In the genomic region with DNA sequence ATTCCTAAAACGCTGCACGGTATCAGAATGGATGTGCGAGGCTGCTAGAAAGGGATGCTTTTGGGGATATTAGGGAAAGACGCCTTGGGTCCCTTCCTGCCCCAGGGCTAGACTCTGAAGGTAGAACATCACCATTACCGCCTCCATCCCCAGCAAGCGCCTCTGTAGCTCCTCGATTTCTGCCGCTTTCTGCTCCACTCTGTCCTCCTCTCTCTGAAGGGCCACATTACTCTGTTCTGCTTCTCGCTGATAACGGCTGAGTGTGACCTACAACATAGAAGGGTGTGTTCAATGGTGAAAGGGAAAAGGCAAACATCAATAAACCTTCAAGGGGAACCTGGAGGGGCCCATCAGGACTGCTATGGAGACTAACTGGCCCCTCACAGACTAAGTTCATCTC, we compare ENCODE assay signal across 21 mouse cellular contexts. TPM values are rescaled to one million over a fixed set of nuclear protein-coding genes. Genes with fewer than 3 reads are reported as not detected.
DNase-seq lines count a peak whose midpoint lies in the region; ATAC-seq and TF ChIP-seq lines count a peak whose summit lies in the region.
"Had no signal": no experiment of that assay in that cellular context is flagged by ENCODE, and none has a peak within 500 bp of the region (broad histone marks: within the 10 kb centered on the region; RNA-seq: fewer than 3 reads in every experiment).

No protein-coding gene starts in this region.

- no peak overlapping the region for H3K4me3 ChIP-seq in heart, embryonic 12.5 days
- H3K4me3 ChIP-seq in lung, embryonic 16.5 days (ENCODE audit: low read length): no peak overlapping the region
- H3K4me3 ChIP-seq in lung, adult 2 months (replicated peaks; ENCODE audit: extremely low read depth, low read depth, low read length): no peak overlapping the region
- no peak overlapping the region for H3K4me3 ChIP-seq in liver, embryonic 12.5 days
- H3K4me3 ChIP-seq in stomach, postnatal 0 days (ENCODE audit: low read depth, low read length): no peak overlapping the region
- no peak overlapping the region for H3K4me3 ChIP-seq in layer of hippocampus, adult 2 months

- TF ChIP-seq POLR2A in lung, adult 2 months (IDR thresholded peaks at IDR 0.05; ENCODE audit: borderline replicate concordance, extremely low read depth, low read depth, low read length): no peak

- peaks cover 35% of the 10 kb centered on the region for H3K4me1 ChIP-seq in heart, embryonic 12.5 days (replicated peaks)
- H3K4me1 ChIP-seq in lung, embryonic 16.5 days (replicated peaks; ENCODE audit: control insufficient read depth, insufficient read depth, low read length): peaks cover 7% of the 10 kb centered on the region; the same call in 1 of the 2 replicates
- H3K4me1 ChIP-seq in lung, adult 2 months (ENCODE audit: control insufficient read depth, insufficient read depth, low read length): no peaks in the 10 kb centered on the region; the same call in 1 of the 2 replicates
- peaks cover 34% of the 10 kb centered on the region for H3K4me1 ChIP-seq in liver, embryonic 12.5 days
- H3K4me1 ChIP-seq in stomach, postnatal 0 days (replicated peaks; ENCODE audit: control insufficient read depth, insufficient read depth): 0 out of 2 replicates have a peak, but pooled peaks cover 2% of the 10 kb centered on the region

- H3K9me3 ChIP-seq in heart, embryonic 12.5 days (replicated peaks): no peaks in the 10 kb centered on the region
- H3K9me3 ChIP-seq in lung, embryonic 16.5 days (ENCODE audit: control insufficient read depth, low read length): no peaks in the 10 kb centered on the region
- H3K9me3 ChIP-seq in liver, embryonic 12.5 days (replicated peaks): no peaks in the 10 kb centered on the region
- no peaks in the 10 kb centered on the region for H3K9me3 ChIP-seq in stomach, postnatal 0 days (ENCODE audit: control insufficient read depth, low read length)

- no peak for DNase-seq in heart, postnatal 14 days
- no peak for DNase-seq in lung, adult 2 months
- no peak for DNase-seq in stomach, postnatal 0 days (ENCODE audit: low spot score)
- DNase-seq in layer of hippocampus, adult 2 months (ENCODE audit: low spot score in 2 of 2): no peak
- DNase-seq: adrenal gland, postnatal 14 days; cerebellum, adult 2 months; gastrocnemius, postnatal 10 days; midbrain, embryonic 14.5 days had no signal

- TF ChIP-seq CTCF in lung, adult 2 months (IDR thresholded peaks at IDR 0.05; ENCODE audit: insufficient read depth, low read length): no peak
- no peak for TF ChIP-seq CTCF in stomach, postnatal 0 days (IDR thresholded peaks at IDR 0.05; ENCODE audit: low read depth)
- no peak for TF ChIP-seq CTCF in layer of hippocampus, adult 2 months (conservative IDR thresholded peaks at IDR 0.05)

- H3K36me3 ChIP-seq in heart, embryonic 12.5 days: peaks cover 14% of the 10 kb centered on the region
- H3K36me3 ChIP-seq in lung, embryonic 16.5 days (ENCODE audit: control insufficient read depth, insufficient read depth, low read length): no peaks in the 10 kb centered on the region
- peaks cover 18% of the 10 kb centered on the region for H3K36me3 ChIP-seq in liver, embryonic 12.5 days
- H3K36me3 ChIP-seq in stomach, postnatal 0 days (ENCODE audit: control insufficient read depth, insufficient read depth, low read length): no peaks in the 10 kb centered on the region

- H3K27me3 ChIP-seq in heart, embryonic 12.5 days (replicated peaks): no peaks in the 10 kb centered on the region
- H3K27me3 ChIP-seq in lung, embryonic 16.5 days (ENCODE audit: control insufficient read depth, insufficient read depth, low read depth, low read length): no peaks in the 10 kb centered on the region
- no peaks in the 10 kb centered on the region for H3K27me3 ChIP-seq in liver, embryonic 12.5 days (replicated peaks)
- no peaks in the 10 kb centered on the region for H3K27me3 ChIP-seq in stomach, postnatal 0 days (ENCODE audit: control insufficient read depth, insufficient read depth, low read length)

- H3K9ac ChIP-seq in heart, embryonic 12.5 days: no peak overlapping the region
- no peak overlapping the region for H3K9ac ChIP-seq in lung, embryonic 16.5 days (ENCODE audit: low read length)
- peak overlapping the region; percentile 49; the same call in 1 of the 2 replicates for H3K9ac ChIP-seq in liver, embryonic 12.5 days
- no peak overlapping the region for H3K9ac ChIP-seq in stomach, postnatal 0 days (ENCODE audit: low read length)
- H3K9ac ChIP-seq: hindbrain, embryonic 14.5 days had no signal

- TF ChIP-seq EP300 in stomach, postnatal 0 days (optimal IDR thresholded peaks at IDR 0.05): no peak

- H3K27ac ChIP-seq in heart, embryonic 12.5 days (ENCODE audit: poor library complexity, severe bottlenecking): peak overlapping the region; percentile 65
- H3K27ac ChIP-seq in lung, embryonic 16.5 days (ENCODE audit: low read length): peak overlapping the region; percentile 76
- H3K27ac ChIP-seq in liver, embryonic 12.5 days: peak overlapping the region; percentile 78
- peak overlapping the region; percentile 35 for H3K27ac ChIP-seq in stomach, postnatal 0 days (replicated peaks)
- H3K27ac ChIP-seq in layer of hippocampus, adult 2 months: no peak overlapping the region
- H3K27ac ChIP-seq: hindbrain, embryonic 14.5 days; kidney, postnatal 0 days had no signal

- no peak overlapping the region for H3K4me2 ChIP-seq in heart, embryonic 12.5 days
- no peak overlapping the region for H3K4me2 ChIP-seq in lung, embryonic 16.5 days (ENCODE audit: low read depth, low read length)
- peak overlapping the region; percentile 41 for H3K4me2 ChIP-seq in liver, embryonic 12.5 days
- H3K4me2 ChIP-seq in stomach, postnatal 0 days (replicated peaks; ENCODE audit: low read depth): no peak overlapping the region
- H3K4me2 ChIP-seq: hindbrain, embryonic 14.5 days had no signal

- peak; percentile 71 for ATAC-seq in heart, embryonic 12.5 days (ENCODE audit: insufficient number of reproducible peaks, low FRiP score)
- 0 out of 2 replicates have a peak, but pooled peaks have one; percentile 10 for ATAC-seq in lung, embryonic 16.5 days (ENCODE audit: low read depth)
- ATAC-seq in liver, embryonic 12.5 days: peak; percentile 89
- 0 out of 2 replicates have a peak, but pooled peaks have one; percentile 32 for ATAC-seq in stomach, postnatal 0 days (ENCODE audit: low FRiP score, low TSS enrichment)
- ATAC-seq: intestine, embryonic 16.5 days had no signal

- WGBS in heart, embryonic 12.5 days: 76% methylated on average over 10 of the region's 10 CpGs
- WGBS in lung, embryonic 16.5 days: 75% methylated on average over 10 of the region's 10 CpGs
- WGBS in lung, adult 2 months: 87% methylated on average over 10 of the region's 10 CpGs
- 59% methylated on average over 10 of the region's 10 CpGs for WGBS in liver, embryonic 12.5 days (ENCODE audit: insufficient replicate concordance)
- WGBS in stomach, postnatal 0 days: 84% methylated on average over 10 of the region's 10 CpGs

- intact Hi-C loops in heart, postnatal 14 days (cut with DNase I): no loop called here

RNA-seq across cellular contexts. Expression of gene Gm10972, which starts 20.4 kb away (rescaled TPM):
- not detected in 2 replicates for polyA plus RNA-seq in heart, embryonic 12.5 days (2016; fragmentation: Nextera tagmentation; extraction: Ambion mirVana)
- not detected for total RNA-seq in heart, postnatal 14 days (2021)
- not detected in 2 replicates for polyA plus RNA-seq in lung, embryonic 16.5 days (2015; fragmentation: Nextera tagmentation; extraction: Ambion mirVana)
- polyA plus RNA-seq in lung, adult 2 months (2012; rRNA removed): not detected in 2 replicates
- polyA plus RNA-seq in liver, embryonic 12.5 days (2016; fragmentation: Nextera tagmentation; extraction: Ambion mirVana): not detected in 2 replicates
- polyA plus RNA-seq in stomach, postnatal 0 days (2015; fragmentation: Nextera tagmentation; extraction: Ambion mirVana): not detected in 2 replicates
- total RNA-seq in layer of hippocampus, adult 2 months (2021): not detected
- total RNA-seq: adrenal gland, postnatal 14 days; gastrocnemius, postnatal 10 days; layer of hippocampus, adult 18-20 months; neutrophil, adult 5-6 weeks had no signal
- polyA plus RNA-seq: C2C12; cerebellum, adult 2 months; embryonic facial prominence, embryonic 11.5 days; frontal cortex, adult 2 months; heart, embryonic 16.5 days; hindbrain, embryonic 14.5 days; intestine, embryonic 16.5 days; kidney, postnatal 0 days; limb, embryonic 11.5 days; midbrain, embryonic 14.5 days had no signal

RNA-seq across cellular contexts. Expression of gene Tuft1, which starts 36.1 kb away (rescaled TPM):
- 8.0 and 8.5 TPM in 2 replicates for polyA plus RNA-seq in heart, embryonic 12.5 days (2016; fragmentation: Nextera tagmentation; extraction: Ambion mirVana)
- 1 to 10 TPM; 3.1 to 3.9 TPM for total RNA-seq in heart, postnatal 14 days (2021)
- 10.9 and 11.9 TPM in 2 replicates for polyA plus RNA-seq in lung, embryonic 16.5 days (2015; fragmentation: Nextera tagmentation; extraction: Ambion mirVana)
- 12.8 and 22.1 TPM in 2 replicates for polyA plus RNA-seq in lung, adult 2 months (2012; rRNA removed)
- 5.4 and 7.5 TPM in 2 replicates for polyA plus RNA-seq in liver, embryonic 12.5 days (2016; fragmentation: Nextera tagmentation; extraction: Ambion mirVana)
- 39.7 and 43.4 TPM in 2 replicates for polyA plus RNA-seq in stomach, postnatal 0 days (2015; fragmentation: Nextera tagmentation; extraction: Ambion mirVana)
- total RNA-seq in layer of hippocampus, adult 2 months (2021): 1 to 10 TPM; 2.4 to 2.8 TPM

RNA-seq across cellular contexts. Expression of gene Snx27, which starts 40.0 kb away (rescaled TPM):
- 40.3 and 41.4 TPM in 2 replicates for polyA plus RNA-seq in heart, embryonic 12.5 days (2016; fragmentation: Nextera tagmentation; extraction: Ambion mirVana)
- 10 to 100 TPM; 24.4 to 28.6 TPM for total RNA-seq in heart, postnatal 14 days (2021)
- polyA plus RNA-seq in lung, embryonic 16.5 days (2015; fragmentation: Nextera tagmentation; extraction: Ambion mirVana): 38.6 and 45.6 TPM in 2 replicates
- polyA plus RNA-seq in lung, adult 2 months (2012; rRNA removed): 7.8 and 10.8 TPM in 2 replicates
- 23.9 and 25.1 TPM in 2 replicates for polyA plus RNA-seq in liver, embryonic 12.5 days (2016; fragmentation: Nextera tagmentation; extraction: Ambion mirVana)
- 17.6 and 20.3 TPM in 2 replicates for polyA plus RNA-seq in stomach, postnatal 0 days (2015; fragmentation: Nextera tagmentation; extraction: Ambion mirVana)
- 100 to 1,000 TPM; 102 to 108 TPM for total RNA-seq in layer of hippocampus, adult 2 months (2021)

Comparison
In these comparisons a context has a peak if more than half of its experiments do, and no peak if none do; other contexts are left out.
1. ATAC-seq: peak in every context shown above with its lines; median percentile 89 in liver, embryonic 12.5 days; 71 in heart, embryonic 12.5 days; 32 in stomach, postnatal 0 days; 10 in lung, embryonic 16.5 days.